ENCODE assay signal across 8 mouse cellular contexts in genomic region chr2:31845896-31846691, GRCm38 (mm10). TPM values are rescaled to one million over a fixed set of nuclear protein-coding genes. Genes with fewer than 3 reads are reported as not detected.
DNase-seq lines count a peak whose midpoint lies in the region; ATAC-seq and TF ChIP-seq lines count a peak whose summit lies in the region.

TSS of gene Fibcd1 (minus strand) at chr2:31846005.

- DNase-seq in gastrocnemius, adult 2 months: no peak
- DNase-seq in gastrocnemius, postnatal 14 days: no peak
- no peak for DNase-seq in spleen, adult 2 months (ENCODE audit: low read depth in 1 of 2, low spot score in 2 of 2)
- no peak for DNase-seq in spleen, postnatal 36 days (ENCODE audit: low spot score in 2 of 2)
- DNase-seq in hindbrain, embryonic 10.5 days (ENCODE audit: low spot score): peak; percentile 46
- DNase-seq in liver, embryonic 14.5 days (ENCODE audit: low read depth in 3 of 3, low spot score in 3 of 3): no peak
- DNase-seq in stomach, postnatal 0 days (ENCODE audit: low spot score): peak; percentile 30
- no peak for DNase-seq in spleen, adult 12 weeks (ENCODE audit: low spot score)

- no peak for TF ChIP-seq EP300 in liver, embryonic 14.5 days (IDR thresholded peaks at IDR 0.05; ENCODE audit: low read depth)
- TF ChIP-seq EP300 in stomach, postnatal 0 days (optimal IDR thresholded peaks at IDR 0.05): no peak

- no peaks in the 10 kb centered on the region for H3K9me3 ChIP-seq in hindbrain, embryonic 10.5 days
- no peaks in the 10 kb centered on the region for H3K9me3 ChIP-seq in liver, embryonic 14.5 days (ENCODE audit: control insufficient read depth, low read length)
- no peaks in the 10 kb centered on the region for H3K9me3 ChIP-seq in stomach, postnatal 0 days (ENCODE audit: control insufficient read depth, low read length)

- H3K27me3 ChIP-seq in spleen, adult 2 months (ENCODE audit: control insufficient read depth, insufficient read depth, low read length): peaks cover 24% of the 10 kb centered on the region
- peaks cover 73% of the 10 kb centered on the region for H3K27me3 ChIP-seq in hindbrain, embryonic 10.5 days (ENCODE audit: insufficient read depth, poor library complexity, severe bottlenecking)
- peaks cover 39% of the 10 kb centered on the region for H3K27me3 ChIP-seq in liver, embryonic 14.5 days (ENCODE audit: control insufficient read depth, insufficient read depth, low read length)
- no peaks in the 10 kb centered on the region; the same call in none of the 2 replicates for H3K27me3 ChIP-seq in stomach, postnatal 0 days (ENCODE audit: control insufficient read depth, insufficient read depth, low read length)

- no peaks in the 10 kb centered on the region for H3K36me3 ChIP-seq in spleen, adult 2 months (ENCODE audit: control insufficient read depth, insufficient read depth, low read length)
- no peaks in the 10 kb centered on the region for H3K36me3 ChIP-seq in hindbrain, embryonic 10.5 days
- no peaks in the 10 kb centered on the region for H3K36me3 ChIP-seq in liver, embryonic 14.5 days (replicated peaks; ENCODE audit: control insufficient read depth, insufficient read depth, low read depth)
- H3K36me3 ChIP-seq in stomach, postnatal 0 days (ENCODE audit: control insufficient read depth, insufficient read depth, low read length): no peaks in the 10 kb centered on the region

- no peak for TF ChIP-seq POLR2A in spleen, adult 2 months (IDR thresholded peaks at IDR 0.05; ENCODE audit: low read depth, low read length)

- H3K27ac ChIP-seq in gastrocnemius, adult 2 months: no peak within 1 kb of the TSS
- H3K27ac ChIP-seq in spleen, adult 2 months (ENCODE audit: insufficient read depth, low read length): no peak within 1 kb of the TSS
- peak within 1 kb of the TSS; percentile 74 for H3K27ac ChIP-seq in hindbrain, embryonic 10.5 days
- no peak within 1 kb of the TSS for H3K27ac ChIP-seq in liver, embryonic 14.5 days
- H3K27ac ChIP-seq in stomach, postnatal 0 days (replicated peaks): no peak within 1 kb of the TSS

- ATAC-seq in liver, embryonic 14.5 days (ENCODE audit: insufficient read depth): no peak
- ATAC-seq in stomach, postnatal 0 days (ENCODE audit: low FRiP score, low TSS enrichment): no peak

- no peak for TF ChIP-seq CTCF in gastrocnemius, adult 2 months (IDR thresholded peaks at IDR 0.05)
- no peak for TF ChIP-seq CTCF in spleen, adult 2 months (IDR thresholded peaks at IDR 0.05; ENCODE audit: extremely low read depth, insufficient read depth, insufficient read length, insufficient replicate concordance)
- TF ChIP-seq CTCF in liver, embryonic 14.5 days (IDR thresholded peaks at IDR 0.05; ENCODE audit: low read depth): no peak
- no peak for TF ChIP-seq CTCF in stomach, postnatal 0 days (IDR thresholded peaks at IDR 0.05; ENCODE audit: low read depth)

- peaks cover 9% of the 10 kb centered on the region; the same call in 1 of the 2 replicates for H3K4me1 ChIP-seq in spleen, adult 2 months (ENCODE audit: control insufficient read depth, insufficient read depth, insufficient read length)
- H3K4me1 ChIP-seq in hindbrain, embryonic 10.5 days (replicated peaks): peaks cover 57% of the 10 kb centered on the region
- H3K4me1 ChIP-seq in liver, embryonic 14.5 days (replicated peaks; ENCODE audit: control insufficient read depth in 2 of 2, insufficient read depth in 2 of 2, low read length in 1 of 2): no peaks in the 10 kb centered on the region
- H3K4me1 ChIP-seq in stomach, postnatal 0 days (replicated peaks; ENCODE audit: control insufficient read depth, insufficient read depth): peaks cover 3% of the 10 kb centered on the region; the same call in 1 of the 2 replicates

- intact Hi-C loops in gastrocnemius, adult 2 months (cut with DNase I): no loop called here
- intact Hi-C loops in gastrocnemius, postnatal 14 days (cut with DNase I; ENCODE audit: low total_unique reads): no loop called here

- WGBS in spleen, adult 2 months: 2% methylated on average over 70 of the region's 88 CpGs
- under 1% methylated on average over 87 of the region's 88 CpGs for WGBS in hindbrain, embryonic 10.5 days
- WGBS in liver, embryonic 14.5 days (ENCODE audit: insufficient replicate concordance): under 1% methylated on average over 63 of the region's 88 CpGs
- under 1% methylated on average over 58 of the region's 88 CpGs for WGBS in stomach, postnatal 0 days

- peak within 1 kb of the TSS; percentile 73 for H3K4me3 ChIP-seq in gastrocnemius, adult 2 months
- peak within 1 kb of the TSS; percentile 33; the same call in 1 of the 2 replicates for H3K4me3 ChIP-seq in spleen, adult 2 months (ENCODE audit: extremely low read depth, insufficient read depth, insufficient read length)
- H3K4me3 ChIP-seq in hindbrain, embryonic 10.5 days: peak within 1 kb of the TSS; percentile 67
- peak within 1 kb of the TSS; percentile 6 to 31; a peak in 3 of 4 replicates for H3K4me3 ChIP-seq in liver, embryonic 14.5 days (ENCODE audit: insufficient read depth in 1 of 2, low read depth in 2 of 2, low read length in 2 of 2)
- peak within 1 kb of the TSS; percentile 52 for H3K4me3 ChIP-seq in stomach, postnatal 0 days (ENCODE audit: low read depth, low read length)

- H3K9ac ChIP-seq in liver, embryonic 14.5 days (replicated peaks): no peak within 1 kb of the TSS
- peak within 1 kb of the TSS; percentile 47 for H3K9ac ChIP-seq in stomach, postnatal 0 days (ENCODE audit: low read length)

- H3K4me2 ChIP-seq in liver, embryonic 14.5 days (ENCODE audit: low read depth): peak within 1 kb of the TSS; percentile 46
- peak within 1 kb of the TSS; percentile 75 for H3K4me2 ChIP-seq in stomach, postnatal 0 days (replicated peaks; ENCODE audit: low read depth)

RNA-seq across cellular contexts. Expression of gene Fibcd1, which starts in this region (rescaled TPM):
- total RNA-seq in gastrocnemius, adult 2 months (2021): not detected
- not detected for total RNA-seq in gastrocnemius, postnatal 14 days (2021)
- 0.16 and 0.20 TPM in 2 replicates for polyA plus RNA-seq in spleen, adult 2 months (2012; rRNA removed)
- 0.60 and 2.0 TPM in 2 replicates for polyA plus RNA-seq in hindbrain, embryonic 10.5 days (2016; fragmentation: Nextera tagmentation; extraction: Ambion mirVana)
- polyA plus RNA-seq in liver, embryonic 14.5 days (2012; rRNA removed): 0.01 TPM in 2 replicates
- not detected in 2 replicates for polyA plus RNA-seq in liver, embryonic 14.5 days (2014; fragmentation: Nextera tagmentation; extraction: Ambion mirVana)
- polyA plus RNA-seq in stomach, postnatal 0 days (2015; fragmentation: Nextera tagmentation; extraction: Ambion mirVana): 0.08 and 0.17 TPM in 2 replicates

Comparison
In these comparisons a context has a peak if more than half of its experiments do, and no peak if none do; other contexts are left out.
1. Peak in DNase-seq, H3K4me3 ChIP-seq, H3K9ac ChIP-seq and H3K4me2 ChIP-seq in stomach, postnatal 0 days; RNA of the gene not detected or under 1 TPM.
2. H3K4me3 ChIP-seq: peak in every context shown above with its lines; median percentile 73 in gastrocnemius, adult 2 months; 67 in hindbrain, embryonic 10.5 days; 52 in stomach, postnatal 0 days; 33 in spleen, adult 2 months; 18 in liver, embryonic 14.5 days.